Comparison of ENCODE assay signal across 10 mouse cellular contexts in genomic region chrX:136313303-136313702, GRCm38 (mm10). TPM values are rescaled to one million over a fixed set of nuclear protein-coding genes. Genes with fewer than 3 reads are reported as not detected.
DNase-seq lines count a peak whose midpoint lies in the region; ATAC-seq and TF ChIP-seq lines count a peak whose summit lies in the region.
"Had no signal": no experiment of that assay in that cellular context is flagged by ENCODE, and none has a peak within 500 bp of the region (broad histone marks: within the 10 kb centered on the region; RNA-seq: fewer than 3 reads in every experiment).

No protein-coding gene starts in this region.

- no peak overlapping the region for H3K4me3 ChIP-seq in hindbrain, embryonic 11.5 days (ENCODE audit: low read depth, low read length)
- H3K4me3 ChIP-seq in heart, adult 2 months = no peak overlapping the region
- H3K4me3 ChIP-seq in stomach, postnatal 0 days (ENCODE audit: low read depth, low read length) = no peak overlapping the region
- H3K4me3 ChIP-seq: limb, embryonic 15.5 days had no signal

- intact Hi-C loops in heart, adult 2 months (cut with DNase I) = no loop called here

- TF ChIP-seq EP300 in heart, adult 2 months (IDR thresholded peaks at IDR 0.05; ENCODE audit: insufficient read depth, low read depth, low read length) = no peak
- TF ChIP-seq EP300 in stomach, postnatal 0 days (optimal IDR thresholded peaks at IDR 0.05) = no peak

- peak; percentile 67 for ATAC-seq in frontal cortex, adult (ENCODE audit: low TSS enrichment)
- ATAC-seq in hindbrain, embryonic 11.5 days (ENCODE audit: low FRiP score) = no peak
- ATAC-seq in stomach, postnatal 0 days (ENCODE audit: low FRiP score, low TSS enrichment) = no peak

- H3K9me3 ChIP-seq in hindbrain, embryonic 11.5 days (ENCODE audit: control insufficient read depth, low read length) = no peaks in the 10 kb centered on the region
- H3K9me3 ChIP-seq in stomach, postnatal 0 days (ENCODE audit: control insufficient read depth, low read length) = no peaks in the 10 kb centered on the region
- H3K9me3 ChIP-seq: limb, embryonic 15.5 days had no signal

- no peak for DNase-seq in frontal cortex, postnatal 25 days (ENCODE audit: low spot score in 2 of 2)
- peak; percentile 29 for DNase-seq in embryo, embryonic 10.5 days (ENCODE audit: low spot score)
- peak; percentile 12 for DNase-seq in hindbrain, embryonic 11.5 days (ENCODE audit: low spot score)
- DNase-seq in lung, postnatal 36 days = peak; percentile 25
- no peak for DNase-seq in heart, adult 2 months
- no peak for DNase-seq in adipocyte (ENCODE audit: low spot score)
- no peak for DNase-seq in stomach, postnatal 0 days (ENCODE audit: low spot score)
- DNase-seq: heart, postnatal 10 days had no signal

- no peak overlapping the region for H3K9ac ChIP-seq in hindbrain, embryonic 11.5 days (ENCODE audit: low read depth, low read length)
- no peak overlapping the region for H3K9ac ChIP-seq in heart, adult 2 months (ENCODE audit: low read depth, low read length)
- no peak overlapping the region for H3K9ac ChIP-seq in stomach, postnatal 0 days (ENCODE audit: low read length)
- H3K9ac ChIP-seq: limb, embryonic 15.5 days had no signal

- H3K27me3 ChIP-seq in hindbrain, embryonic 11.5 days (ENCODE audit: control insufficient read depth, insufficient read depth, low read length) = no peaks in the 10 kb centered on the region
- no peaks in the 10 kb centered on the region for H3K27me3 ChIP-seq in heart, adult 2 months (ENCODE audit: control insufficient read depth, insufficient read depth, low read length)
- no peaks in the 10 kb centered on the region for H3K27me3 ChIP-seq in stomach, postnatal 0 days (ENCODE audit: control insufficient read depth, insufficient read depth, low read length)
- H3K27me3 ChIP-seq: limb, embryonic 15.5 days had no signal

- H3K27ac ChIP-seq in hindbrain, embryonic 11.5 days (ENCODE audit: low read depth, low read length) = no peak overlapping the region
- H3K27ac ChIP-seq in heart, adult 2 months = no peak overlapping the region
- no peak overlapping the region for H3K27ac ChIP-seq in stomach, postnatal 0 days (replicated peaks)
- H3K27ac ChIP-seq: limb, embryonic 15.5 days had no signal

- TF ChIP-seq CTCF in heart, adult 2 months (IDR thresholded peaks at IDR 0.05) = no peak
- TF ChIP-seq CTCF in stomach, postnatal 0 days (IDR thresholded peaks at IDR 0.05; ENCODE audit: low read depth) = no peak

- 47% methylated on average over 4 of the region's 4 CpGs for WGBS in hindbrain, embryonic 11.5 days
- WGBS in heart, adult 2 months = 59% methylated on average over 4 of the region's 4 CpGs
- 44% methylated on average over 4 of the region's 4 CpGs for WGBS in stomach, postnatal 0 days

- H3K4me2 ChIP-seq in hindbrain, embryonic 11.5 days (replicated peaks; ENCODE audit: low read depth, low read length) = no peak overlapping the region; the same call in 1 of the 2 replicates
- H3K4me2 ChIP-seq in stomach, postnatal 0 days (replicated peaks; ENCODE audit: low read depth) = no peak overlapping the region
- H3K4me2 ChIP-seq: limb, embryonic 15.5 days had no signal

- H3K36me3 ChIP-seq in hindbrain, embryonic 11.5 days (ENCODE audit: control insufficient read depth, insufficient read depth, low read length) = no peaks in the 10 kb centered on the region
- H3K36me3 ChIP-seq in heart, adult 2 months (ENCODE audit: control insufficient read depth, insufficient read depth, low read length) = no peaks in the 10 kb centered on the region
- no peaks in the 10 kb centered on the region for H3K36me3 ChIP-seq in stomach, postnatal 0 days (ENCODE audit: control insufficient read depth, insufficient read depth, low read length)
- H3K36me3 ChIP-seq: limb, embryonic 15.5 days had no signal

- H3K79me2 ChIP-seq in heart, adult 2 months (replicated peaks; ENCODE audit: control insufficient read depth, insufficient read depth, low read length) = no peaks in the 10 kb centered on the region

- no peak for TF ChIP-seq POLR2A in heart, adult 2 months (IDR thresholded peaks at IDR 0.05; ENCODE audit: insufficient read depth, low read depth, low read length)

- no peaks in the 10 kb centered on the region for H3K4me1 ChIP-seq in hindbrain, embryonic 11.5 days (replicated peaks; ENCODE audit: control insufficient read depth, insufficient read depth, low read length)
- H3K4me1 ChIP-seq in heart, adult 2 months (ENCODE audit: control insufficient read depth, insufficient read depth, low read length) = no peaks in the 10 kb centered on the region
- no peaks in the 10 kb centered on the region for H3K4me1 ChIP-seq in stomach, postnatal 0 days (replicated peaks; ENCODE audit: control insufficient read depth, insufficient read depth)
- H3K4me1 ChIP-seq: limb, embryonic 15.5 days had no signal

RNA-seq across cellular contexts. Expression of gene Bex3, which starts 43.2 kb away (rescaled TPM):
- polyA plus RNA-seq in hindbrain, embryonic 11.5 days (2014; fragmentation: Nextera tagmentation; extraction: Ambion mirVana) = 733 and 747 TPM in 2 replicates
- 1 to 10 TPM; 8.7 to 9.1 TPM for total RNA-seq in heart, adult 2 months (2021)
- 8.6 and 13.8 TPM in 2 replicates for polyA plus RNA-seq in heart, adult 2 months (2012; rRNA removed)
- 174 and 185 TPM in 2 replicates for polyA plus RNA-seq in stomach, postnatal 0 days (2015; fragmentation: Nextera tagmentation; extraction: Ambion mirVana)

Comparison
In these comparisons a context has a peak if more than half of its experiments do, and no peak if none do; other contexts are left out.
1. DNase-seq: peak in embryo, embryonic 10.5 days (single experiment), hindbrain, embryonic 11.5 days (single experiment) and lung, postnatal 36 days (single experiment); none in frontal cortex, postnatal 25 days (0 of 2), heart, adult 2 months (0 of 2), adipocyte (single experiment) and stomach, postnatal 0 days (single experiment).
2. RNA of gene Bex3, which starts 43.2 kb away (polyA plus RNA-seq): 733 to 747 TPM in hindbrain, embryonic 11.5 days and 174 to 185 TPM in stomach, postnatal 0 days; 8.6 to 13.8 TPM in heart, adult 2 months; every median in the first group is over 10 times any median in the second.